Mouse (Mus musculus) gastrocnemius, postnatal 10 days (tissue): ENCODE results near the gene Rock2. TPM values are rescaled to one million over a fixed set of nuclear protein-coding genes. Genes with fewer than 3 reads are reported as not detected.
A peak's percentile ranks its signal among the peaks of the same experiment; 100 is the strongest.

ENCODE experiments used
- DNase-seq: peaks from one replicate; pipeline ENCODE4 v3.0.0; 2021; ENCODE audit warnings: mixed read lengths
- total RNA-seq, 2 experiments: library from RNA; stranded (reverse); gene quantifications; 2 replicates each; pipeline ENCODE4 v1.2.3; 2021

The Rock2 gene
- total RNA-seq, 2 experiments from 2014 or later = 102 to 115 TPM

GRCm38 (mm10) chr12:16872006-16872405 lies 22.7 kb upstream of the Rock2 start:
- no peak for DNase-seq

DNA sequence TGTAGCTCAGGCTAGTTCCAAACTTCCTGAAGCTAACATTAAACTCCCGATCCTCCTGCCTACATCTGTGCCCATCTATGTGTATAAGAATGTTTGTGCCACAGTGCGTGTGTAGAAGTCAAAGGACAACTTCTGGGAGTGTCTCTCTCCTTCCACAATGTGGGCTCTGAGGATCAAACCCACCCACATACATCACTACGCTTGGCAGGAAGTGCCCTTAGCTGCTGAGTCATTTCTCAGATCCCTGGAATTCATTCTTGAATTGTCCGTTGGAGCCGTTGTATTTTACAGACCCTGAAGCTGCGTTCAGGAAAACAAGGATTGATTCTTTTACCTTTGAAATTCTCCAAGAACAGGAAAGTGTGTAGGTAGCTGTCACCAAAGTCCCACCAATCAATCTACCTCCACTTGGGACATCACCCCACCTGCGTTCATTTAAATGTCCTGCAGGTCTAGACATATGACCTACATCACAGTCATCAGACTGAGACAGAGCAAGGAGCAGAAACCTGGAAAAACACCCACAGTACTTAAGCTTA lies 21.7 kb upstream of the Rock2 start:
- no peak for DNase-seq

- no peak for DNase-seq
Measured at GRCm38 (mm10) chr12:16873549-16873948, 21.1 kb upstream of the Rock2 start.

- DNase-seq = peak; percentile 51
Measured at GRCm38 (mm10) chr12:16874086-16874485, 20.6 kb upstream of the Rock2 start.

DNA sequence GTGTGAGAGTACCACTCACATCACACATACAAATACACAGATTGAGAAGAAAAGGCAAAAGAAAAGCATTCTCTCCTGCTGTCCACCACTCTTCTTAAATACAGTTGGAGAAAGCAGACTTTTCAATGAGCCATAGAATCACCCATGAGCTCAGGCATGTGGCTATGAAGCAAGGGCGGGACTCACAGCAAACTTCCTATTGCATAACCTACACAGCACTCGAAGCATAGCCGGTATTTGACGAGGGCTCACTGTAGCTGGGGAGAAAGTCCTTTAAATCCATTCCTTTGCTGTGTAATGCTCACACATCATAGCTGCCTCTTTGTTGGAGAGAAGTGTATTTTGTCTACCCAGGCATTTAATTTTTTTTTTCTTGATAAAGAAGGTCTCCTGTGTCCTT lies 19.4 kb upstream of the Rock2 start:
- DNase-seq = no peak

DNA sequence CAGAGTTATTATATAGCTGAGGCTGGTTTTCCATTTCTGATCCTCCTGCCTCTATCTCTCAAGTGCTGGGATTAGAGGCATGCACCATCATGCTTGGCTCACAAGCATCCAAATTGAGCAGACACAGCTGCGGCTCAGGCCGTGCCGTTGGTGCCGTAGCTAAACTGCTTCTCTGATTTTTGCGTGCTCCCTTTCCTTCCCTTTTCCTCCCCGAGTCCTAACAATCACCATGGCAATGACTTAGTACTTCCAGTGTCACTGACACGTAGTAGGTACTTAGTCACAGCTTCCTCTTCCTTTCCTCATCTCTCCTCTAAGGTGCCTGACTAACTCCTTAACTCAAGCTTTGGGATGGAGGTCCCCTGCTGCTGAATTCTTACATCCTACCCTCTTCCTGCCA lies 19.0 kb upstream of the Rock2 start:
- DNase-seq = no peak

- no peak for DNase-seq
Measured at GRCm38 (mm10) chr12:16876667-16877066, 18.0 kb upstream of the Rock2 start.

DNA sequence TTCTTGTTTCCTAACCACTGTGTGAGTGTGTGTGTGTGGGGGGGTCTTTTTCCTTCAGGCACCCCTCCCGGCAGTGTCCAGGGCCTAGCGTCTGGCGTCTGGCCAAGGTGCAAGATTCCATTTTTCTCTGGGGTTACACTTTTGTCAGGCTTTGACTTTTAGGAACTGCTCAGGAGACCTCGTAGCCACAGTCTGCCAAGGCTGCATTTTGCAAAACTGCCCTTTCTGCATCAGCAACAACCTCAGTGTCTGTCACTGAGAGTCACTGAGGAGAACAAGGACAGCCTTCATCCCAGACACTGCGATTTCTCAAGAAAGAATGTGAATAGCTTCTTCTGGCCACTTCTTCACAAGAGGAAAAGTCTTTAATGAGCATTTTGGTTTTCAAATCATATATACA lies 17.6 kb upstream of the Rock2 start:
- DNase-seq = no peak

- no peak for DNase-seq
Measured at GRCm38 (mm10) chr12:16877679-16878078, 17.0 kb upstream of the Rock2 start.

DNA sequence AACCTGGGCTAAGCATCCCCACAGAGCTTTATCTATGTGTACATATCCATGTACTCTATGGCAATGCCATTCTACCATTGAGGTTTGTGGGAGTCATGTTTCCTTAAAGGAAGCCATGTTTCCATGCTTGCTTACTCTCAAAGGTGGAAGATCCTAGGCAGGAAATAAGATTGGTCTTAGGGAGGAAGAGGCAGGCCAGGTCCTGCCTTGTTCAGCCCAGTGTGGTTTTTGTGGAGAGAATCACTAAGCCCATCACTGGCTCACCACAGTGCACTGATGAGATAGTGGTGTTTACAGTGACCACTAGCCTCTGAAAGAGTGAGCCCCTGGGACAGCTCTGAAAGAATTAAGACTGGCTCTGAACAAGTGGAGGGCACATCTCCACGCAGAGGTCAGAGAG lies 15.3 kb upstream of the Rock2 start:
- no peak for DNase-seq

DNA sequence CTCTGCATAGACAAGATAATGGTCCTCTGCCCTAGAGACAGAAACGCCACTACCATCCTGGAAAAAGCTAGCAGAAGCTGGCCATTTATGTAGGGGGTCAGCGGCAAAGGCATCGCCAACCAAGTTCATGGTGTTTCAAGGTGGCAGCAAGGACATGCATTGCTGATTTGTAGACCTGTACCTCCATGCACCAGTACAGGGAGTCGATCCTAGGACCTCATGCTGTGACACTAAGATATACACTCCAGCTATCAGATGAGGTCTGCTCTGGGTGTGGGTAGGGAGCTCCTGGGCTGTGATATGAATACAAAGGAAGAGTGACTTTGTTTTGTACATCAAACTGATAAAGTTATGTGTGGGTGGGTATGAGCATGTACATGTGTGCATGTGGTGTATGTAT lies 14.6 kb upstream of the Rock2 start:
- no peak for DNase-seq

- no peak for DNase-seq
Measured at GRCm38 (mm10) chr12:16882442-16882841, 12.3 kb upstream of the Rock2 start.

DNA sequence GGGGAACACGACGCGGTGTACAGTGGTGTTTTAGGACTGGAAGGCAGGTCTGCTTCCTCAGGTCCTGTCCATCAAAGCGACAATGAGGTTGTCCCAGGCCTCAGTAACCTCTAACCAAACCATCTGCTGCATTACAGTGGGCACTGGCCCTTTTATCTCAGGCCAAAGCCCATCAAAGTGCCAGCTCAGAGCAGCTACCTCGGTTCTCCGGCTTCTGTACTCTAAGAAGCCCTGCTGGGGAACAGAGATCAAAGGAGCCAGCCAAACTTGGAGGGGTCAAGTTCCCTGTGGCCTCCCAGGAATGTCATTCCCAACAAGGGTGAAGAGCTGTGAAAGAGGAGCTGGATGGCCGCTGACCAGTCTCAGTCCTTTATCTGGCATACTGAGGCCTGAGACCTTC lies 11.6 kb upstream of the Rock2 start:
- DNase-seq = no peak

GRCm38 (mm10) chr12:16884534-16884933 lies 10.2 kb upstream of the Rock2 start:
- no peak for DNase-seq

DNA sequence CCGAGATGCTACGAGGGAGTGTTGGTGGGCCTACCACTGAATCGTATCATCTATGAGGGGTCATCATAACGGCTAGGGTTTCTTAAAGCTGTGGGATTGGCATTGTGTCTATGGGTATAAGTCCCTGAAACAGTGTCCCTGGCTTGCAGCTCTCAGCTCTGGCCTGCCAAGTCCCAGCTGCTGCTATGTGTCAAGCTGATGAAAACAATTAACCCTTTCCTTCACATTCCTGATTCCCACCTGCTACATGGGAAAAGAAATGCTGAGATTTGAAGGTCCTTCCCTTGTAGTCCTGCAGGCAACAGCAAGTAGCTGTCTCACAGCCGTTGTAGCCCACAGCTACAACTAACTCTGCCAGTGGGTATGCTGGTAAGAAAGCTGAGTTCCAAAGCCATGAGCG lies 8.3 kb upstream of the Rock2 start:
- DNase-seq = no peak

DNA sequence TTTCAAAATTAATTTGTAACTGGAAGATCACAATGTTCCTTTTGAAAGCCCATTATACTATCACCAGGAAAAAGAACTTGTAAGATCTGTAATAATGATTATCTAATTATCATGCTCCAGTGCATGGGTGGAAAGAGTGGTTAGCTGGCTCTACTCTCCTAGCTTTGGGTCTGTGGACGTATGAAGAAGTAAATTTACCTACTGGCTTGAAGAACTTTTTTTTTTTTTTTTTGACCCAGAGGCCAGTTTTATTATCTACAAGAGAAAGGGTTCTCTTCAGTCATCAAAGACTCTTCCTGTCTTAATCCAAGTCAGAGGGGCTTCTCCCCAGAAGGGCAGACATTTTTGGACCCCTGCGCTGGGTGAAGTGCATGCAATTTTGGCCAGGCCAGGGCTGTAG lies 1.7 kb upstream of the Rock2 start:
- DNase-seq = no peak

DNA sequence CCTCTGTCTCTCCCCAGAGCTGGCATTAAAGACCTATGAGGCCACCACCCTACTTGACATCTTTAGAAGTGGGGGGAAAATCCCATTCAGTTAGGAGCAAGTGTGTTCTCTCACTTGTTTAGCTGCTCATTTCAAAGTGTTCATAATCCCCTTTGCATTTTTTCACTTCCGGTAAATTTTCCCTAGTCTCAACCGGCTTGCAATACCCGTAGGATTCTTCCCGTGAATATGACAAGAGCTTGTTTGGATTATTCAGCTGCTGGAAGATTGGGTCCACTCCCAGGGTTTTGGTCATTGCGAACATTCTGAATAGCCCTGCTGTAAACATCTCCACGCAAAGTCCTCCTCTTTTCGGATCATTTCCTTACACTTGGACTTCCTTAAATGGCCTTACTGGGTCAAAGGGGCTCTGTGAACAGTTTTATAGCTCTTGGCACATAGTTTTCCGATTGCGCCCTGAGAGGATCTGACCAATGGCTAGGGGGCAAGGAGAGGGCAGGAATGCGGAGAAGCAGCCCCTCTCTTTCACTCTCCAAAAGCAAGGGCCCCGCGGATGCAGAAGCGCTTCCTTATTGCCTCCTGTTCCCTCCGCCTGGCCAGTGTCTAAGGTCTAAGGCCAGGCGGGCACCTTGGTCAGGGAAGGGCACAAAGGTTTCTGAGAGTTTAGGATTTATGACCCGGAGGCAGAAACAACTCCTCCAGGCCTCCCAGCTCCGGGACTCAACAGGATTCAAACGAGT lies 869 bp upstream of the Rock2 start:
- no peak for DNase-seq

DNA sequence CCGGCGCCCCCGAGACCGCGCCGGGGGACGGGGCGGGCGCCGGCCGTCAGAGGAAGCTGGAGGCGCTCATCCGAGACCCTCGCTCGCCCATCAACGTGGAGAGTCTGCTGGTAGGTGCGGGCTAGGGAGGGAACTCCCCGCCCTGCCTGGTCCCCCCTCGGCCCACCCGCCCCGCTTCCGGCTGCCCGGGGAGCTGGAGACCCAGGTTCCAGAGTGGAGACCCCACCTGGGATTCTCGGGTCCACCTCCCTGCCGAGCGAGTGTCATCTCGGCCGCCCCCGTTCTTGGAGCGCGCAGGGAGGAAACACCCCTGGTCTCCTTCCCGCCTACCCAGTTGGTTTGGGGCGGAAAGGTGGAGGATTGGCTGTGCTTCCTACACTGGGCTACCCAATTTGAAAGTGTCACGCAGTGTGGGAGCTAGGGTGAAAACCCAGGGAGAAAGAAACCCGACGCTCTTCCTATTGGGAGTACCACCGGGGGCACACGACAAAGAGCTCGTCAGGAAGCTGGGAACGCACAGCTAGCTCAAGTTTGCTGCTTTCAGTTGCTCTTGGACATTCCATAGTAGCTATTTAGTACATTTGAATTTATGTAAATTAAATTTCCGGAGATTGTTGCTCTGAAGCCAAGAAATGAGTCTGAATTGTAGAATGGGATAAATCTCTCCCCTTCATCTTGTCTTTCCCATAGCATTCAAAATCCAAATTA lies 680 bp downstream of the Rock2 start:
- peak; percentile 56 for DNase-seq

DNA sequence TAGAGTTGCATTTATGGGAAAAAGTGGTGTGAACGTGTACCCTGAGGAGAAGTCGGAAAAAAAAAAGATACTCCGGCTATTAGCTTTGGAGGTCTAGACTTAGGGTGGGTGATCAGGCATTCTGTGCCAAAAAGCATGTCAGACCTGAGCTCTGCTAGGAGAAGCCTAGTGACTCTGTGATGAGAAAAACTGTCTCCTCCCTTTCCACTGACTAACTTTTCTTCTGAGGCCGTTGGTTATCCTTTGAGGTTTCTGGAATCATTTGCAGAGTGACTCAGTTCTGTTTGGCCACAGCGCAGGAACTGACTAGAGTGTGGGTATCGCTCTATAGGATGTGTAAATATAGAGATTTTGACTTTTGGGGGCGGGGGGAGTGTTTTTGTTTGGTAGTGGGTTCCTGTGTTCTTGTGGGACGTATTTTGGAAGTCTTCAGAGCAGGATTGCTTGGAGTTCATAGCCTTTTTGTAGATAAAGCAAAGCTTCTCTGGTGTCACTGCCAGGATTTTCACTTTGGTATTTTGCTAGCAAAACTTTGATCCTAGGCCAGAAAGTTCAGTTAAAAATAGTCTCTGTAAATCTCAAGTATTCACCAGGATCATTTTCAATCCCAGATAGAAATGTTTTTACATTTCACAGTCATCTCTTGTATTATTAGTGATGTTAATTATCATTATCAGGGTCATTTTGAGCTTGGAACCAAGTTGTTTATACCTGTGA lies 1.5 kb downstream of the Rock2 start:
- no peak for DNase-seq

DNA sequence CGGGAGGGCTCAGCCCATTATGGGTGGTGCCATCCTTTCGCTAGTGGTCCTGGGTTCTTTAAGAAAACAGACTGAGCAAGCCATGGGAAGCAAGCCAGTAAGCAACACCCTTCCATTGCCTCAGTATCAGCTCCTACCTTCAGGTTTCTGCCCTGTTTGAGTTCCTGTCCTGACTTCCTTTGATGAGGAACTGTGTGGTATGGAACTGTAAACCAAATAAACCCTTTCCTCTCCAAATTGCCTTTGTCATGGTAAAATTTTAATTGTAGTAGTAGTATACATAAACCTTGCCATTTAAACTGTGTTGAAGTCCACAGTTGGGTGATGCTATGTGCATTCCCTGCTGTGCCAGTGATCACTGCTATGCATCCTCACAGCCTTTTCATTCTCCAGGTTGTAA lies 2.5 kb downstream of the Rock2 start:
- DNase-seq = no peak

- DNase-seq = no peak
Measured at GRCm38 (mm10) chr12:16898221-16898620, 3.5 kb downstream of the Rock2 start.

DNA sequence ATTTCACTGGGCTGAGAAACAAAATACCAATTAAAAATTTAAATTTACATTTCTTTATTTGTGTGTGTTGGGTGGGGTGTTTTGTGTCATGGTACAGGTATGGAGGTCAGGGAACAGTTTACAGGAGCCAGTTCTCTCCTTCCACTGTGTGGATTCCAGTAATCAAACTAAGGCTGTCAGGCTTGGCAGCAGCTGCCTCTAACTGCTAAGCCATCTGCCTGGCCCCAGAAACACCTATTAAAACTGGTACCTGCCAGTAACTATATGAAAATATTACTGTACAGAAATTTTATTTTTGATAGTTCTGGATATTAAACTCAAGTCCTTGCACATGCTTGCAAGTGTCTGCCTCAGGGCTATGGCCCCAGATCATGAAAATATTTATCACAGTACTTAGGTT lies 4.1 kb downstream of the Rock2 start:
- no peak for DNase-seq

GRCm38 (mm10) chr12:16900625-16901222 lies 6.0 kb downstream of the Rock2 start:
- DNase-seq = peak; percentile 10
